Mouse (Mus musculus) forebrain, postnatal 0 days (tissue): ENCODE results near the gene Cisd2. TPM values are rescaled to one million over a fixed set of nuclear protein-coding genes. Genes with fewer than 3 reads are reported as not detected.

Experiments
- ATAC-seq: fragments of 200-750 bp; cut with Nextera tagmentation; 2 replicates; pipeline ENCODE4 v1.8.0; 2017; ENCODE audit warnings: mild to moderate bottlenecking, moderate library complexity
- DNase-seq: peaks from one replicate; pipeline ENCODE4 v3.0.0-alpha.2; 2015
- H3K27ac ChIP-seq: fragments of 300-500 bp; sonication (generic); 2 replicates; pipeline ENCODE4 v1.5.1; 2014; ENCODE audit warnings: low read depth, mild to moderate bottlenecking, antibody characterized with exemption, low read length, moderate library complexity, mixed read lengths
- H3K27me3 ChIP-seq: fragments of 300-500 bp; sonication (generic); 2 replicates; pipeline ENCODE4 v1.6.1; 2014; ENCODE audit warnings: mild to moderate bottlenecking, low read length, mixed read lengths; ENCODE audit not compliant: insufficient read depth
- H3K36me3 ChIP-seq: fragments of 300-500 bp; sonication (generic); 2 replicates; pipeline ENCODE4 v1.6.1; 2014; ENCODE audit warnings: mild to moderate bottlenecking, moderate library complexity; ENCODE audit not compliant: insufficient read depth
- H3K4me1 ChIP-seq: fragments of 300-500 bp; sonication (generic); 2 replicates; pipeline ENCODE4 v1.6.1; 2014; ENCODE audit warnings: antibody characterized with exemption; ENCODE audit not compliant: insufficient read depth
- H3K4me2 ChIP-seq: fragments of 300-500 bp; sonication (generic); 2 replicates; pipeline ENCODE4 v1.6.1; 2014; ENCODE audit warnings: low read depth, mild to moderate bottlenecking, moderate library complexity
- H3K4me3 ChIP-seq: fragments of 300-500 bp; sonication (generic); 2 replicates; pipeline ENCODE4 v1.5.1; 2014; ENCODE audit warnings: low read depth, low read length, mixed read lengths
- H3K9ac ChIP-seq: fragments of 300-500 bp; sonication (generic); 2 replicates; pipeline ENCODE4 v1.6.1; 2014; ENCODE audit warnings: mild to moderate bottlenecking
- H3K9me3 ChIP-seq: fragments of 300-500 bp; sonication (generic); 2 replicates; pipeline ENCODE4 v1.6.1; 2016; ENCODE audit warnings: low read length
- CTCF ChIP-seq: sonication (generic); IDR thresholded peaks from 2 replicates; pipeline ENCODE4 v1.5.1; 2016; ENCODE audit warnings: antibody characterized with exemption, control low read depth, low read depth
- WGBS: fragments of 180-500 bp; shearing (Covaris S2); extraction: QIAGEN DNeasy Blood & Tissue Kit; methylation state at CpG from one replicate; pipeline ENCODE4 v1.1.7; 2014; 5-methylcytosine and 5-hydroxymethylcytosine counted together
- polyA plus RNA-seq: library from polyadenylated mRNA; unstranded; fragments of >200 nt; fragmentation: Nextera tagmentation; extraction: Ambion mirVana; gene quantifications from 2 replicates; pipeline ENCODE4 v1.2.1, GENCODE M21; 2015
- total RNA-seq: library from RNA; depleted of rRNA; stranded (reverse); fragments of >200 nt; gene quantifications from 2 replicates; pipeline ENCODE4 v1.2.3, GENCODE M21; 2014

Gene Cisd2
- total and polyA plus RNA-seq, 2 experiments from 2014 or later = 41.1 to 41.5 TPM

DNA sequence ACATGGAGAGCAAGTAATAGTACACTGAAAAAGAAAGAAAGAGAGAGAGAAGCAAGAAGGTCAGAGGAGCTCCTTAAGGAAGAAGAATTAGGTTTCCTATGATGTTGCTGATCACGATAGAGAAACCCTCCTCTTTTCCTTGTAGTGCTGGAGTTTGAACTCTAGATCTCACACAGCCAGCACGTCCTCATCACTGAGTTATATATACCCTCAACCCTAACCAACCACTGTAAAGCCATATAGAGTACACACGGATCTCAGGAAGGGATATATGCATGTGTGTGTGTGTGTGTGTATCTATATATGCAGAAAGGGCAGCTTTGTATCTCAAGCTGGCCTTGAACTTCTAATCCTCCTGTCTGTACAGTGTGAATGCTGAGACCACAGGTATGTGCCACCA, 6.5 kb downstream of the Cisd2 start:
- DNase-seq (no peak), ATAC-seq (no peak)
- Histone ChIP-seq H3K36me3 (peaks cover 3% of the 10 kb centered on the region; the same call in 1 of the 2 replicates), H3K9ac (no peak overlapping the region), H3K4me3 (no peak overlapping the region), H3K9me3 (no peaks in the 10 kb centered on the region), H3K4me1 (0 out of 2 replicates have a peak, but pooled peaks cover 6% of the 10 kb centered on the region), H3K4me2 (no peak overlapping the region), H3K27ac (no peak overlapping the region), H3K27me3 (no peaks in the 10 kb centered on the region)
- 92% methylated on average over 3 of the region's 3 CpGs for WGBS
- TF ChIP-seq CTCF = no peak

DNA sequence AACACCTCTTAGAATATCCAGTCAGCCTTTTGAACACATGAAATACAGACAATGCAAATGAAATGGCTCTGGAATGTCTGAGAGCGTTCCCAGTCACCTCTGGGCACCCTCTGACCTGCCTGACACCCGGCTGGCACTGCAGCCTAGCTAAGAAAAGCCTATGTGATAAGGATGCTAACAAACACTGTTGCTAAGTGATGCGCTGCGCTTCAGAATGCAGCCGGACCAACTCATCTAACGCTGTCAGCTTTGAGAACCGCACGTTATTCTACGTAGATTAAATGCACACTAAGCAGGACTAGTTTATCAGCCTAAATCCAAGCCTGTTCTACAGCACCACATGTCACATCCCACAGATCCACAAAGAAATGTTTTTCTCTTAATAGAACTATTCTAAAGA, 11.9 kb downstream of the Cisd2 start:
- no peak for TF ChIP-seq CTCF
- Histone ChIP-seq H3K36me3 (peaks cover 12% of the 10 kb centered on the region), H3K9ac (no peak overlapping the region), H3K27me3 (no peaks in the 10 kb centered on the region), H3K9me3 (no peaks in the 10 kb centered on the region), H3K4me3 (no peak overlapping the region), H3K27ac (no peak overlapping the region), H3K4me2 (no peak overlapping the region), H3K4me1 (no peaks in the 10 kb centered on the region)
- 55% methylated on average over 9 of the region's 9 CpGs for WGBS
- DNase-seq = no peak
- no peak for ATAC-seq

DNA sequence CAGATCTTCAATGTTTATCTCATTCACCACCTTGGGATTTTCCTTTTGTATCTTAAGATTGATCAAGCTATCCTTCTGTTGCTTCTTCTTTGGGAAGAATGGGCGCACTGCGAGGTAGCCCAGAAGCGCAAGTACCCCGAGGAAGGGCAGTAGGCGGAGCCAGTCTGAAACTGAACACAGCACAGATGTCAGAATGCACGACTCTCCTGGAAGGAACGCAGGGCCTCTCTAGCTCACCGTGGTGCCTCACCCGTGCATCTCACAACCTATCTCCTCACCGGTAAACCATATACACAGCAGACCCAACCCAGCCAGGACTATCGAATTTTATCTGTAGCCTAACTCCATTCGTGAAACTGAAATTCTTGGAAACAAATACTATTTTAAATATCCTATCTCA, 12.7 kb downstream of the Cisd2 start:
- Histone ChIP-seq H3K27ac (no peak overlapping the region), H3K4me1 (no peaks in the 10 kb centered on the region), H3K4me3 (no peak overlapping the region), H3K9me3 (no peaks in the 10 kb centered on the region), H3K9ac (no peak overlapping the region), H3K27me3 (no peaks in the 10 kb centered on the region), H3K4me2 (no peak overlapping the region), H3K36me3 (peaks cover 13% of the 10 kb centered on the region)
- ATAC-seq (no peak), DNase-seq (no peak)
- no peak for TF ChIP-seq CTCF
- WGBS = 93% methylated on average over 12 of the region's 12 CpGs

DNA sequence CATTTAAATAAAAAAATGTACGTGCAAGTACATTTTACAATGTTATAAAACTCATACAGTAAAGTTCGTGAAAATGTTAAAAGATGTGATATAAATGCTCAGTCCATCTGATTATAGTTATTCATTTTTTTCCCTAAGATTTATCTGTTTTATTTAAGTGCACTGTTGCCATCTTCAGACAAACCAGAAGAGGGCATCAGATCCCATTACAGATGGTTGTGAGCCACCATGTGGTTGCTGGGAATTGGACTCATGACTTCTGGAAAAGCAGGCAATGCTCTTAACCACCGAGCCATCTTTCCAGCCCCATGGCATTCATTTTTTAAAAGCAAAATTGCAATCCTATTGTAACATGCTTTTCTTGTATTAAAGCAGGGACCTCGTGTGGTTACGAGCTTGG, 14.5 kb downstream of the Cisd2 start:
- Histone ChIP-seq H3K36me3 (peaks cover 17% of the 10 kb centered on the region), H3K4me1 (no peaks in the 10 kb centered on the region), H3K9ac (no peak overlapping the region), H3K27ac (no peak overlapping the region), H3K9me3 (no peaks in the 10 kb centered on the region), H3K4me2 (no peak overlapping the region), H3K27me3 (no peaks in the 10 kb centered on the region), H3K4me3 (no peak overlapping the region)
- ATAC-seq (no peak), DNase-seq (no peak)
- peak; percentile 31 for TF ChIP-seq CTCF
- 96% methylated on average over 5 of the region's 5 CpGs for WGBS

DNA sequence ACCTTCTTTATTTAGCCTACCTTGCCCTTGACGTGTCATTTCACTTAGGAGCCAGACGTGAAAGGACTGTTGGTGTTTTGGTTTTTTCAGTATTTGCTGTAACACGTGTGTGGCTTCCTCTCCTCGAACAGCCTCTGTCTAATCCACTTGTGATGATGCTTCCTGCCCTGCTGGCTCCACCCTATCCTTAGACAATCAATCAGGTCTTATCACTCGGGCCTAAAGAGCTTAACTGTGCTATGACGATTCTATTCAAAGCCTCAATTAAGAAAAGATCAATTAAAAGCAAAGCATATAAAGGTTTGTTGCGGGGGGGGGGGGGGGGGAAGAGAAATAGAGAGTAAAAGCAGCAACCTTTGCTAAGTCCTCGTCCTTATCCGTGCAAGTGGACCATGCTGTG, 16.4 kb downstream of the Cisd2 start:
- H3K27ac ChIP-seq = no peak overlapping the region
- ATAC-seq (no peak), DNase-seq (no peak)
- H3K9ac ChIP-seq = no peak overlapping the region
- H3K4me3 ChIP-seq = no peak overlapping the region
- no peak for TF ChIP-seq CTCF
- H3K9me3 ChIP-seq = no peaks in the 10 kb centered on the region
- no peaks in the 10 kb centered on the region for H3K27me3 ChIP-seq
- H3K4me2 ChIP-seq = no peak overlapping the region
- no peaks in the 10 kb centered on the region for H3K4me1 ChIP-seq
- 72% methylated on average over 9 of the region's 9 CpGs for WGBS
- peaks cover 17% of the 10 kb centered on the region for H3K36me3 ChIP-seq

DNA sequence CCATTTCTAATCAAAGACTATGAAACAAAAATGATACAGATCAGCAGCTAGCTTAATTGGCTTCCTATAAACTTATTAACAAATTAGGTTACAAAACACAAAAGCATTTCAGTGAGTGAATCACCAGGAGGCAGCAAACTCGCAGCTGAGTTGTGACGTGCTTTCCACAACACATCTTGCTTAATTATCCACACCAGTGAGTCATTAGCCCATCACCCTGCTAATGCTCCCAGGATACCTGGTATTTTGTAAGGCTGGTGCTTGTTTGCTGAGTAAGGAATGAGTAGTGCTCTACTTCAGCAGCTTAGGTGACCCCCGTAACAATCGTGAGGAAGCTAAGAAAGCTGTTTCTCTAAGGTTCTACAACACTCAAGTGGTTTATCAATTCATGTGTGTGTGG, 19.1 kb downstream of the Cisd2 start:
- Histone ChIP-seq H3K4me3 (no peak overlapping the region), H3K27ac (no peak overlapping the region), H3K27me3 (no peaks in the 10 kb centered on the region), H3K4me2 (no peak overlapping the region), H3K9me3 (no peaks in the 10 kb centered on the region), H3K4me1 (no peaks in the 10 kb centered on the region), H3K9ac (no peak overlapping the region), H3K36me3 (peaks cover 16% of the 10 kb centered on the region)
- no peak for DNase-seq
- WGBS = 51% methylated on average over 4 of the region's 4 CpGs
- no peak for ATAC-seq
- TF ChIP-seq CTCF = no peak

DNA sequence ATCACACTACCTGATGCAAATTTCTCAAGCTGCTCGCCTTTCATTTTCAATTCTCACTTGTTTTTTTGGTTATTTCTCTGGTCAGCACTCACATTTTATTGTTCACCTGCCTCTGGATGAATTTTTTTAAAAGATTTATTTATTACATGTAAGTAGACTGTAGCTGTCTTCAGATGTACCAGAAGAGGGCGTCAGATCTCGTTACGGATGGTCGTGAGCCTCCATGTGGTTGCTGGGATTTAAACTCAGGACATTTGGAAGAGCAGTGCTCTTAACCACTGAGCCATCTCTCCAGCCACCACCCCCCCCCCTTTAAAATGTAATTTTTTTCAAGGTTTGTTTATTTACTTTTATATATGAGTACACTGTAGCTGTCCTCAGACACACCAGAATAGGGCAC, 19.9 kb downstream of the Cisd2 start:
- Histone ChIP-seq H3K4me2 (no peak overlapping the region), H3K4me1 (no peaks in the 10 kb centered on the region), H3K4me3 (no peak overlapping the region), H3K27me3 (no peaks in the 10 kb centered on the region), H3K36me3 (peaks cover 13% of the 10 kb centered on the region), H3K9ac (no peak overlapping the region), H3K27ac (no peak overlapping the region), H3K9me3 (no peaks in the 10 kb centered on the region)
- ATAC-seq (no peak), DNase-seq (no peak)
- 76% methylated on average over 5 of the region's 5 CpGs for WGBS
- TF ChIP-seq CTCF = peak; percentile 36

DNA sequence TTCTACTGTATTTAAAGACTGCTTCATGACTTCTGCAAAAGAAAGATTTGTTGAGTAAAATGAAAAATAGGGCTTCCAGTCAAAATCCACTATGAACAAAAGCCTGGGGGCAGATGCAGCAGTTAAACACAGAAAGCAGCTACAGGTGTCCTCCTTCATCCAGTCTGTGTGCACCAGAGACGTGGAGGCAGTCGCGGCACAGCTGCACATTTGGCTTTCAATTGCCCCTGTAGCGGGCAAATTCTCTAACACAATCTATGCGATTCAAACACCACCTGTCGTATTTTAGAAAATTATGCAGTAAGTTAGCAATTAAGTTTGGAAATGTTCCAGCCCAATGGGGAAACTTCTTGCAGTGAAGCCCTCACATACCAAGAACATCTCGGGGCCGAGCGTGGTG, 20.5 kb downstream of the Cisd2 start:
- Histone ChIP-seq H3K27me3 (no peaks in the 10 kb centered on the region), H3K4me2 (no peak overlapping the region), H3K4me1 (no peaks in the 10 kb centered on the region), H3K9ac (no peak overlapping the region), H3K27ac (no peak overlapping the region), H3K4me3 (no peak overlapping the region), H3K36me3 (peaks cover 13% of the 10 kb centered on the region), H3K9me3 (no peaks in the 10 kb centered on the region)
- 0 out of 2 replicates have a peak, but pooled peaks have one; percentile 15 for ATAC-seq
- WGBS = 49% methylated on average over 9 of the region's 9 CpGs
- TF ChIP-seq CTCF = no peak
- DNase-seq = peak; percentile 38
